Mouse (Mus musculus): ENCODE data around the gene Catsper3. TPM values are rescaled to one million over a fixed set of nuclear protein-coding genes. Genes with fewer than 3 reads are reported as not detected.

The Catsper3 gene
- total and polyA plus RNA-seq, 3 experiments, result not detected

GRCm38 (mm10) chr13:55822499-55822898 is 38.1 kb downstream of the Catsper3 start:
- H3K4me1 ChIP-seq (ENCODE audit: control insufficient read depth in 1 of 2, insufficient read depth in 2 of 2, low read length in 2 of 2), result no peaks in the 10 kb centered on the region
- no peaks in the 10 kb centered on the region for H3K27me3 ChIP-seq (ENCODE audit: control insufficient read depth in 1 of 2, insufficient read depth in 2 of 2, low read length in 2 of 2)
- no peak for TF ChIP-seq GATA1 (IDR thresholded peaks at IDR 0.05; ENCODE audit: low read depth, low read length)
- TF ChIP-seq E2F4 (IDR thresholded peaks at IDR 0.05; ENCODE audit: borderline replicate concordance, low read depth, low read length), result no peak
- no peak for TF ChIP-seq RAD21 (IDR thresholded peaks at IDR 0.05; ENCODE audit: low read depth, low read length)
- no peak for TF ChIP-seq SIN3A (IDR thresholded peaks at IDR 0.05; ENCODE audit: low read length)
- TF ChIP-seq ZMIZ1 (IDR thresholded peaks at IDR 0.05; ENCODE audit: low read depth, low read length), result no peak
- no peak for TF ChIP-seq UBTF (IDR thresholded peaks at IDR 0.05; ENCODE audit: borderline replicate concordance, insufficient read depth, low read depth, low read length)
- TF ChIP-seq ZNF384 (IDR thresholded peaks at IDR 0.05; ENCODE audit: low read depth, low read length), result no peak
- TF ChIP-seq MEF2A (IDR thresholded peaks at IDR 0.05; ENCODE audit: extremely low read depth, insufficient replicate concordance, low read depth, low read length, poor library complexity, severe bottlenecking), result no peak
- TF ChIP-seq TAL1 (IDR thresholded peaks at IDR 0.05; ENCODE audit: low read length), result no peak
- DNase-seq (ENCODE audit: low read depth, low spot score), result no peak
- H3K9me3 ChIP-seq (replicated peaks; ENCODE audit: insufficient read depth, low read length), result no peaks in the 10 kb centered on the region
- H3K36me3 ChIP-seq (ENCODE audit: control insufficient read depth in 1 of 2, insufficient read depth in 2 of 2, low read length in 2 of 2), result no peaks in the 10 kb centered on the region
- H3K79me2 ChIP-seq (ENCODE audit: control insufficient read depth, insufficient read depth, low read length, poor library complexity), result no peaks in the 10 kb centered on the region
- no peak overlapping the region for H3K27ac ChIP-seq (ENCODE audit: control insufficient read depth, low read depth, low read length)
- no peak overlapping the region for H3K9ac ChIP-seq (ENCODE audit: control insufficient read depth, low read depth, low read length, poor library complexity, severe bottlenecking)
- no peak overlapping the region for H3K4me3 ChIP-seq (ENCODE audit: control insufficient read depth in 1 of 2, insufficient read depth in 1 of 2, low read depth in 2 of 2, low read length in 2 of 2)

GRCm38 (mm10) chr13:55824151-55824945 is 40.0 kb downstream of the Catsper3 start:
- Histone ChIP-seq H3K4me3 (ENCODE audit: control insufficient read depth in 1 of 2, insufficient read depth in 1 of 2, low read depth in 2 of 2, low read length in 2 of 2) (no peak overlapping the region), H3K27me3 (ENCODE audit: control insufficient read depth in 1 of 2, insufficient read depth in 2 of 2, low read length in 2 of 2) (no peaks in the 10 kb centered on the region), H3K4me1 (ENCODE audit: control insufficient read depth in 1 of 2, insufficient read depth in 2 of 2, low read length in 2 of 2) (no peaks in the 10 kb centered on the region), H3K79me2 (ENCODE audit: control insufficient read depth, insufficient read depth, low read length, poor library complexity) (no peaks in the 10 kb centered on the region), H3K9me3 (replicated peaks; ENCODE audit: insufficient read depth, low read length) (no peaks in the 10 kb centered on the region), H3K9ac (ENCODE audit: control insufficient read depth, low read depth, low read length, poor library complexity, severe bottlenecking) (no peak overlapping the region), H3K27ac (ENCODE audit: control insufficient read depth, low read depth, low read length) (no peak overlapping the region), H3K36me3 (ENCODE audit: control insufficient read depth in 1 of 2, insufficient read depth in 2 of 2, low read length in 2 of 2) (no peaks in the 10 kb centered on the region)
- DNase-seq (ENCODE audit: low read depth, low spot score), result no peak
- TF ChIP-seq TCF12 (IDR thresholded peaks at IDR 0.05; ENCODE audit: low read depth, low read length) (no peak), KAT2A (conservative IDR thresholded peaks at IDR 0.05; ENCODE audit: low read depth, low read length) (no peak)

- Histone ChIP-seq H3K27ac (ENCODE audit: control insufficient read depth, low read depth, low read length) (no peak overlapping the region), H3K36me3 (ENCODE audit: control insufficient read depth in 1 of 2, insufficient read depth in 2 of 2, low read length in 2 of 2) (no peaks in the 10 kb centered on the region), H3K4me3 (ENCODE audit: control insufficient read depth in 1 of 2, insufficient read depth in 1 of 2, low read depth in 2 of 2, low read length in 2 of 2) (no peak overlapping the region), H3K79me2 (ENCODE audit: control insufficient read depth, insufficient read depth, low read length, poor library complexity) (no peaks in the 10 kb centered on the region), H3K9me3 (replicated peaks; ENCODE audit: insufficient read depth, low read length) (no peaks in the 10 kb centered on the region), H3K27me3 (ENCODE audit: control insufficient read depth in 1 of 2, insufficient read depth in 2 of 2, low read length in 2 of 2) (no peaks in the 10 kb centered on the region), H3K9ac (ENCODE audit: control insufficient read depth, low read depth, low read length, poor library complexity, severe bottlenecking) (no peak overlapping the region), H3K4me1 (ENCODE audit: control insufficient read depth in 1 of 2, insufficient read depth in 2 of 2, low read length in 2 of 2) (no peaks in the 10 kb centered on the region)
- TF ChIP-seq BHLHE40 (IDR thresholded peaks at IDR 0.05; ENCODE audit: borderline replicate concordance, low read depth, low read length) (no peak), RAD21 (IDR thresholded peaks at IDR 0.05; ENCODE audit: low read depth, low read length) (no peak), CHD1 (IDR thresholded peaks at IDR 0.05; ENCODE audit: low read depth, low read length) (no peak), NRF1 (IDR thresholded peaks at IDR 0.05; ENCODE audit: insufficient read depth, low read depth, low read length, poor library complexity, severe bottlenecking) (no peak), TAL1 (IDR thresholded peaks at IDR 0.05; ENCODE audit: low read length) (no peak), ZMIZ1 (IDR thresholded peaks at IDR 0.05; ENCODE audit: low read depth, low read length) (no peak), JUND (IDR thresholded peaks at IDR 0.05; ENCODE audit: low read depth, low read length) (no peak), KAT2A (conservative IDR thresholded peaks at IDR 0.05; ENCODE audit: low read depth, low read length) (no peak), USF2 (IDR thresholded peaks at IDR 0.05; ENCODE audit: borderline replicate concordance in 1 of 2, insufficient read depth in 1 of 2, low read depth in 1 of 2, low read length in 2 of 2) (no peak)
- no peak for DNase-seq (ENCODE audit: low read depth, low spot score)
These were observed 40.9 kb downstream of the Catsper3 start for GRCm38 (mm10) chr13:55825245-55825681.

All from MEL (cell line).